Mouse (Mus musculus): ENCODE measurements at regions not wholly inside any gene's neighbourhood (a gene's known extent, or its start where the extent isn't known, plus 50 kb on each side); places are given as distances from the start of the nearest gene placed in this dataset.

- no peak for DNase-seq (ENCODE audit: low read depth)
These were observed 76.3 kb downstream of the Nptx2 start for GRCm38 (mm10) chr5:144621967-144622366.

GRCm38 (mm10) chr5:144623358-144623757, 77.7 kb downstream of the Nptx2 start:
- DNase-seq (ENCODE audit: low read depth) = peak; percentile 6

- DNase-seq (ENCODE audit: low read depth) = no peak
These were observed 86.6 kb downstream of the Nptx2 start for GRCm38 (mm10) chr5:144632295-144632694.

GRCm38 (mm10) chr5:144638631-144639030, 92.9 kb downstream of the Nptx2 start:
- peak; percentile 28 for DNase-seq (ENCODE audit: low read depth)

GRCm38 (mm10) chr5:144639639-144640038, 93.9 kb downstream of the Nptx2 start:
- DNase-seq (ENCODE audit: low read depth) = peak; percentile 64

DNA sequence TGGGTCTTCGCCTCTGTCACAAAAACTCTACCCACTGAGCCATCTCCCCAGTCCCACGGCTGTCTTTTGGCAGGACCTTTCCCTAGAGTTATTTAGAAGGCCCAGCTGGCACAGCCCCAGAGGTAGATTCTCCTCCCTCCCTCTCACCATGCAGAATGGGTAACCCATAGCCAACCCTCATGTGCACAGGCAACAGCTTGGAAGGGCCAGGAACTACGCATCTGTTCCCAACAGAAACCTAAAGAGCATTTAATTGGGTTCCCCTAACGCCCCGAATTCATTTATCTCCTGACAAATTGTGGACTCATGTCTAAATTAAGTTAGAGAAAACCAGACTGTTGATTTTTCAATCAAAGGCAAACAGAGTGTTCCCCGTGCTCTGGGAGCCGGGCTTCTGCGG, 97.1 kb downstream of the Nptx2 start:
- DNase-seq (ENCODE audit: low read depth) = no peak

GRCm38 (mm10) chr5:144643438-144643837, 97.7 kb downstream of the Nptx2 start:
- no peak for DNase-seq (ENCODE audit: low read depth)

GRCm38 (mm10) chr5:144645367-144645766, 99.7 kb downstream of the Nptx2 start:
- no peak for DNase-seq (ENCODE audit: low read depth)

DNA sequence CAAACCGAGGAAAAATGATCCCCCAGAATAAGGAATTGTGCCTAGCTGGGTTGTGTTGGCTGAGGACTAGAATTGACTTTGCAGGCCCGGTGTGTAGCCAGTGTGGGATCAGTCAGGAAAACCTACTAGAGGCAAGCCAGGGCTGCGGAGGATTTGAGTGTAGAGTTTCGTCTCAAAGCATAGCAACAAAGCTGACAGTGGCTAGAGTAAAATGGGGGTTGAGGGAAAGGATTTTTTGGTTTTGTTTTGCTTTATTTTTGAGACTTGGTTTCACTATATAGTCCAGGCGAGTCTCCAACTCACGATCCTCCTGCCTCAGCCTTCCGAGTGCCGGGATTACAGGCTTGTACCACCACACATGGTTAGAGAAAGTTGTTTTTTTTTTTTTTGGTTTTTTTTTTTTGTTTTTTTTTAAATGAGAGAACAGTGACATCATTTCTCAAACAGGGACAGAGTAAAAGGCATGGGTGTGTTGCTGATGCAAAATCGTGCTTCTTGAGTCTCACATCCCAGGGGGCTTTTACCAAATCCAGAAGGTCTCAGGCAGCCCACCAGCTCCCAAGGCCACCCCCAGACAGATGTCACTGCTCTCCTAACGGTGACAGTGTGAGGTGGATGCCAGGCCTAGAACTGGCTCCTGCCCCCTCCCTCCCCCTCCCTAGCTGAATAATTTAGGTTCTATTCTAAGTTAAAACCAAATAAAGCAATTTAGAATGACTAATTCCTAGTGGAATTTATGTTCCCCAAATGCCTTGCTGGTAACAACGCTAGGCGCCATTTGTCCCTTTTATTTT, 101.8 kb downstream of the Nptx2 start:
- DNase-seq (ENCODE audit: low read depth) = no peak

DNA sequence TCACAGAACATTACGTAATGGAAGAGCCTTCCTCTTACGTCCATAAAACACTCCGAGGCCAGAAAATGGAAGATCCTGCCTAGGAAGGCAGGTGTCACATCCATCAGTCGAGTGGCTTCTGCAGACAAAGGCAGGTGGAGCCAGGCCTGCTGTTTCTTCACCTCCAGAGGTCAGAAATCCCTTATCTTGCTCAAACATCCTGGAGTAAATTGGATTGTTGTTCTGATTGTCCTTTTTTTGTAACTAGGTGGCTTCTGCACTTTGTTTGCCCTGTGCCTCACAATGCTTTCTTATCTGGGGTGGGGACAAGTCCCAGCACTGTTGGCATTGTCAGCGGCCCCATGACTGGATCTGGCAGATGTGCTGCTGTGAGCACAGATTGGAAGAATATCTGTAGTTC, 106.5 kb downstream of the Nptx2 start:
- no peak for DNase-seq (ENCODE audit: low read depth)

GRCm38 (mm10) chr5:144662031-144662430, 99.6 kb downstream of the Tmem130 start:
- DNase-seq (ENCODE audit: low read depth) = peak; percentile 12

DNA sequence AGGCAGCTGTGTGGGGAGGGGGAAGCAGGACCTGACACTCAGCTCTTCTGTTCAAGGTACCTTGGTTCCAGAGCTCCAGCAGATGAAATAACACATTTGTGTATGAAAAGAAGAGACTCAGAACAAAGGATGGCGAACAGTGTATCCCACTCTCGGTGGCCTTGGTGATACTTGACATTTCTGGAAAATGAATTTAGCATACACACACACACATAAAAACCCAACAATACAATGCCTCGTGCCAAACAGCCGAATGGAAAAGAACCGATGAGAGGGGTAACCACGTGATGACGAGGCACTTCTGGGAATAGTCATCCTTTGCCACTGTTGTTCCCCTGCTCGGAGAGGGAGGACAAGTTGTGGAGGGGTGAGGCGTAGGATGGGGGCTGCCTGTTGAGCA, 97.6 kb downstream of the Tmem130 start:
- DNase-seq (ENCODE audit: low read depth) = no peak

DNA sequence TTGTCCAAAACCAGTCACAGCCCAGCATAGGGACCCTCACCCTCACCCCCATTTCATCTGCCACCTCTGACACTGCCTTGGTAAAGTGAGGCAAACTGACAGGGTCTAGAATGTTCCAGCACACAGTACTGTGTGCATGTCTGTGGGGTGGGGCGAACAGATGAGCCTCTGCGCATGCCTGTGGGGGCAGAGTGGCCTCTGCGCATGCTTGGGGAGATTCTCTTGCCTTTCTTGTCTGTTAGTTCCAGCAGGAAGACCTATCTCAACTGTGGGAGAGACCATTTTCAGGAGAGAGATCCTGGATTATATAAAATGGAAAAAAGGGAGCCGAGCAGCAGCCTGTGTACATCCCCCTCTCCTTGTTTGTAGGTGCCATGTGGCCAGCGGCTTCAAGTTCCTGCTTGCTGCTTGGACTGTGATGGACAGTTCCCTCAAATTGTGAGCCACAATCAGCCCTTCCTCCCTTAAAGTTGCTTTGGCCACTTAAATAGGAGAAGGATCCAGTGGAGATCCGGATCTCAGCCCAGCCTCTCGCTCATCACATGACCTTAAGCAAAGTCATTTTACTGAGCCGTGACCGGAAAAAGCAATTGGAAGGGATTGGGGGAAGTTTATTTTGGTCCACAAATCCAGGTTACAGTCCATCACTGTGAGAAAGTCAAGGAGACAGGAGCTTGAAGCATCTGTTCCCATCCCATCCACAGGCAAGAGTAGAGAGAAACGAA, 96.9 kb downstream of the Tmem130 start:
- DNase-seq (ENCODE audit: low read depth) = no peak

DNA sequence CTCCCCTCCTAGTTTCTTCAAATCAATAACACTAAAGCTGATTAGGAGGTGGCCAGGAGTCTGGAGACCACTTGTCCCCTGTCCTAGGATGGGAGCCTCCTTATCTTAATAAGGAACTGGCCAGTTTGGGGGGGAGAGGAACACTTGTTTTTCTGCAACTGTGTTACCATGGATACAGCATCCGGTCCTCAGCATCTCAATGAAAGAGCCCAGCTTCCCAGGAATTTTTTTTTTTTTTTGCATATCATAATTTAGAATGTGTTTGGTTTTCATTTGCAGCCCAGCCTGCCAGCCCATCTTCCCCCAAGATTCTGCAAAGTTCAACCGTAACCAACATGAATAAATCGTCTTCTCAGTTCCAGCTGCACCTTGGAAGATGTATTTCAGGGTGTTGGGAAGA, 93.6 kb downstream of the Tmem130 start:
- no peak for DNase-seq (ENCODE audit: low read depth)

DNA sequence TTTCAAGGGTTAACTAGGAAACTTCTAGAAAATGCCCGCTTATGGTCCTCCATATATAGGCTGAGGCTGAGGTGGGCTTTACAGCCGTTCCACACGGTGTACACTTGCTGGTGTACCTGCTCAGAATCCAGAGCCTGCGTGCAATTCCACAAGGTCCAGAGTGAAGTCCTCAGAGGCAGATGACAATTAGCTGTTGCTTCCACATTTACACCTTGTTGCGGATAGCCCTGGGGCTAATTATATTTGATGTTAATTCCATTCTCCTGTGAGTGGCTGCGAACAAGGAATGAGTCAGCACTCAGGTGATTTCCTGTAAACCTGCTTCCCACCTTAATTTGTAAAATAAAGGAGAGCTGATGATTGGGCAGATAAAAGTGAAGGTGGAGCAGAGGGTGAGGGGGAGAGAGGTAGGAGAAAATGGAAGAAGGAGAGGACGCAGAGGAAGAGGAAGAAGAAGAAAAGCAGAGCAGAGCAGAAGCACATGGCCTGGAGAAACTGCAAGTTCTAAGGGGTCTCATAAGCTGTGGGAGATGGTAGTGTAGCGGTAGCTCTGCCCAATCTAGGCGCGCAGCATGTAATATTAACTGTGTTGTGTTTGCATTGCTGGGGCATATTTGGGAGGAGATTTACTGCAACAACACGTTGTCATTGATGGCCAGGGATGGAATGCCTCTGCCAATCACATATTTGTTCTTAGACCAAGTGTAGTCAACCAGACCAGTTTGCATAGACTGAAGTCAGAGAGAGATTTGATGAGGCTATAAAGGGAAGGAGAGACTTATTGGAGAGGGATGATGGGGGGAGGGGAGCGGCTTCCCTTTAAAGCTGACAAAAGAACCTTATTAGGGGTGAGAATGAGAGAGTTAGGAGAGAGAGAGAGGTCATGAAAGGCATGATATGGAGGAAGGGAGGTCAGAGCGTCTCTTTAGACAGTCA, 82.5 kb downstream of the Tmem130 start:
- no peak for DNase-seq (ENCODE audit: low read depth)

DNA sequence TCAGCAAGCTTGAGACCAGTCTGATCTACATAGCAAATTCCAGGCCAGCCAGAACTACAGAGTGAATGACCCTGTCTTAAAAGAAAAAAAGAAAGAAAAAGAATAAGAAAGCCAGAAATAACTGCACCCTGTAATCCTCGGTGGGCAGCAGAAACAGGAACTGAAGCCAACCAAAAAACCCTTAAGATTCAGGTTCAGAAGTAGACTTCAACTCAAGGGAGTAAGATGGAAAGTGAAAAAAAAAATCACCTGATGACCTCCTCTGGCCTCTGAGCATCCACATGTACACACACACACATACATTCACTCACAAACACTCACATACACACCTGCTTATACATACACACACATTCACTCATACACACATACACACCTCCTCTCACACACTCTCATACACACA, 77.4 kb downstream of the Tmem130 start:
- DNase-seq (ENCODE audit: low read depth) = no peak

Data from 416B (cell line).